Mouse (Mus musculus): Measurements from ENCODE around the gene Dctpp1. TPM values are rescaled to one million over a fixed set of nuclear protein-coding genes. Genes with fewer than 3 reads are reported as not detected.

Dctpp1 gene
- total and polyA plus RNA-seq, 3 experiments = 238 to 290 TPM; not detected in 1

GRCm38 (mm10) chr7:127281114-127281513 is 20.6 kb upstream of the Dctpp1 start (continued):
- TF ChIP-seq ZKSCAN1 (IDR thresholded peaks at IDR 0.05; ENCODE audit: low read depth, low read length) = no peak
- TF ChIP-seq HCFC1 (IDR thresholded peaks at IDR 0.05; ENCODE audit: low read depth, low read length) = peak; percentile 48
- TF ChIP-seq ZC3H11A (IDR thresholded peaks at IDR 0.05; ENCODE audit: low read depth, low read length) = no peak
- TF ChIP-seq MYC (IDR thresholded peaks at IDR 0.05; ENCODE audit: low read depth, low read length) = peak; percentile 79
- 0 out of 2 replicates have a peak, but pooled peaks have one; percentile 57 for TF ChIP-seq ELF1 (IDR thresholded peaks at IDR 0.05; ENCODE audit: low read depth, low read length)
- TF ChIP-seq ETS1 (IDR thresholded peaks at IDR 0.05; ENCODE audit: low read depth, low read length) = peak; percentile 94
- TF ChIP-seq ZNF384 (IDR thresholded peaks at IDR 0.05; ENCODE audit: low read depth, low read length) = peak; percentile 45; the same call in 1 of the 2 replicates

GRCm38 (mm10) chr7:127280092-127280491 is 19.6 kb upstream of the Dctpp1 start:
- peak overlapping the region; percentile 15; the same call in 1 of the 2 replicates for H3K27ac ChIP-seq (ENCODE audit: control insufficient read depth, low read depth, low read length)
- no peak for DNase-seq (ENCODE audit: low read depth, low spot score)
- no peaks in the 10 kb centered on the region for H3K79me2 ChIP-seq (ENCODE audit: control insufficient read depth, insufficient read depth, low read length, poor library complexity)
- TF ChIP-seq POLR2AphosphoS2 (IDR thresholded peaks at IDR 0.05; ENCODE audit: low read length) = no peak
- no peak for TF ChIP-seq MAZ (IDR thresholded peaks at IDR 0.05; ENCODE audit: low read depth, low read length)
- TF ChIP-seq MAX (IDR thresholded peaks at IDR 0.05; ENCODE audit: low read length) = no peak
- TF ChIP-seq NELFE (IDR thresholded peaks at IDR 0.05; ENCODE audit: low read depth, low read length) = no peak
- no peak for TF ChIP-seq MXI1 (IDR thresholded peaks at IDR 0.05; ENCODE audit: low read depth, low read length)
- TF ChIP-seq ZC3H11A (IDR thresholded peaks at IDR 0.05; ENCODE audit: low read depth, low read length) = no peak
- no peak for TF ChIP-seq KAT2A (conservative IDR thresholded peaks at IDR 0.05; ENCODE audit: low read depth, low read length)
- TF ChIP-seq USF1 (IDR thresholded peaks at IDR 0.05; ENCODE audit: low read depth, low read length) = no peak
- no peak for TF ChIP-seq TAL1 (IDR thresholded peaks at IDR 0.05; ENCODE audit: low read length)
- no peak for TF ChIP-seq MYB (IDR thresholded peaks at IDR 0.05; ENCODE audit: low read depth, low read length)
- no peak for TF ChIP-seq SMC3 (IDR thresholded peaks at IDR 0.05; ENCODE audit: low read depth, low read length)
- no peak for TF ChIP-seq EP300 (IDR thresholded peaks at IDR 0.05; ENCODE audit: low read depth in 1 of 2, low read length in 2 of 2)
- no peak for TF ChIP-seq POLR2A (IDR thresholded peaks at IDR 0.05; ENCODE audit: control insufficient read depth in 1 of 2, insufficient read depth in 1 of 2, low read depth in 1 of 2, low read length in 2 of 2, poor library complexity in 1 of 2)
- TF ChIP-seq ZNF384 (IDR thresholded peaks at IDR 0.05; ENCODE audit: low read depth, low read length) = no peak
- TF ChIP-seq HCFC1 (IDR thresholded peaks at IDR 0.05; ENCODE audit: low read depth, low read length) = no peak
- no peak for TF ChIP-seq UBTF (IDR thresholded peaks at IDR 0.05; ENCODE audit: borderline replicate concordance, insufficient read depth, low read depth, low read length)
- no peak for TF ChIP-seq GABPA (IDR thresholded peaks at IDR 0.05; ENCODE audit: low read depth, low read length)
- no peak for TF ChIP-seq NRF1 (IDR thresholded peaks at IDR 0.05; ENCODE audit: insufficient read depth, low read depth, low read length, poor library complexity, severe bottlenecking)
- no peak for TF ChIP-seq MAFK (IDR thresholded peaks at IDR 0.05; ENCODE audit: borderline replicate concordance, low read depth, low read length)
- TF ChIP-seq SIN3A (IDR thresholded peaks at IDR 0.05; ENCODE audit: low read length) = no peak
- H3K9ac ChIP-seq (ENCODE audit: control insufficient read depth, low read depth, low read length, poor library complexity, severe bottlenecking) = no peak overlapping the region
- no peaks in the 10 kb centered on the region for H3K9me3 ChIP-seq (replicated peaks; ENCODE audit: insufficient read depth, low read length)
- H3K4me3 ChIP-seq (ENCODE audit: control insufficient read depth in 1 of 2, insufficient read depth in 1 of 2, low read depth in 2 of 2, low read length in 2 of 2) = no peak overlapping the region
- peaks cover 0 to 18% of the 10 kb centered on the region in 2 experiments; a peak in 2 of 4 replicates for H3K36me3 ChIP-seq (ENCODE audit: control insufficient read depth in 1 of 2, insufficient read depth in 2 of 2, low read length in 2 of 2)
- H3K4me1 ChIP-seq (ENCODE audit: control insufficient read depth in 1 of 2, insufficient read depth in 2 of 2, low read length in 2 of 2) = peaks cover 9 to 25% of the 10 kb centered on the region in 2 experiments
- no peaks in the 10 kb centered on the region for H3K27me3 ChIP-seq (ENCODE audit: control insufficient read depth in 1 of 2, insufficient read depth in 2 of 2, low read length in 2 of 2)

All from MEL (cell line).